Mouse (Mus musculus) lung, adult 2 months (tissue): Measurements from ENCODE around the gene Cuedc1. TPM values are rescaled to one million over a fixed set of nuclear protein-coding genes. Genes with fewer than 3 reads are reported as not detected.
"Not testable (repeated sequence)": the region's sequence is repeated elsewhere in the genome, so short reads cannot be mapped to it uniquely, and the experiment has no call there.

Experiments used
- DNase-seq: peaks from one replicate; pipeline ENCODE4 v3.0.0; 2022
- H3K4me1 ChIP-seq: fragments of 200-500 bp; 2 replicates; pipeline ENCODE4 v1.6.1; 2011; ENCODE audit warnings: low read length; ENCODE audit not compliant: control insufficient read depth, insufficient read depth
- H3K4me3 ChIP-seq: fragments of 200-500 bp; replicated peaks from 2 replicates; pipeline ENCODE3; 2011; ENCODE audit warnings: low read depth, mild to moderate bottlenecking, control low read depth, low read length; ENCODE audit errors: extremely low read depth
- CTCF ChIP-seq: fragments of 200-500 bp; IDR thresholded peaks from 2 replicates; pipeline ENCODE4 v1.5.1; 2011; ENCODE audit warnings: mild to moderate bottlenecking, low read length, control low read depth; ENCODE audit not compliant: insufficient read depth
- POLR2A ChIP-seq: fragments of 200-500 bp; IDR thresholded peaks from 2 replicates; pipeline ENCODE4 v1.6.1; 2011; ENCODE audit warnings: low read depth, mild to moderate bottlenecking, control low read depth, low read length, borderline replicate concordance; ENCODE audit errors: extremely low read depth
- WGBS: fragments of 180-500 bp; shearing (Covaris S2); methylation state at CpG from one replicate; pipeline ENCODE4 v1.1.7; 2018; 5-methylcytosine and 5-hydroxymethylcytosine counted together
- polyA plus RNA-seq: library from polyadenylated mRNA; depleted of rRNA; stranded (reverse); fragments of >200 nt; gene quantifications from 2 replicates; pipeline ENCODE4 v1.2.3, GENCODE M21; 2012

Cuedc1 gene
- polyA plus RNA-seq, 1 experiment, result 42.9 TPM

DNA sequence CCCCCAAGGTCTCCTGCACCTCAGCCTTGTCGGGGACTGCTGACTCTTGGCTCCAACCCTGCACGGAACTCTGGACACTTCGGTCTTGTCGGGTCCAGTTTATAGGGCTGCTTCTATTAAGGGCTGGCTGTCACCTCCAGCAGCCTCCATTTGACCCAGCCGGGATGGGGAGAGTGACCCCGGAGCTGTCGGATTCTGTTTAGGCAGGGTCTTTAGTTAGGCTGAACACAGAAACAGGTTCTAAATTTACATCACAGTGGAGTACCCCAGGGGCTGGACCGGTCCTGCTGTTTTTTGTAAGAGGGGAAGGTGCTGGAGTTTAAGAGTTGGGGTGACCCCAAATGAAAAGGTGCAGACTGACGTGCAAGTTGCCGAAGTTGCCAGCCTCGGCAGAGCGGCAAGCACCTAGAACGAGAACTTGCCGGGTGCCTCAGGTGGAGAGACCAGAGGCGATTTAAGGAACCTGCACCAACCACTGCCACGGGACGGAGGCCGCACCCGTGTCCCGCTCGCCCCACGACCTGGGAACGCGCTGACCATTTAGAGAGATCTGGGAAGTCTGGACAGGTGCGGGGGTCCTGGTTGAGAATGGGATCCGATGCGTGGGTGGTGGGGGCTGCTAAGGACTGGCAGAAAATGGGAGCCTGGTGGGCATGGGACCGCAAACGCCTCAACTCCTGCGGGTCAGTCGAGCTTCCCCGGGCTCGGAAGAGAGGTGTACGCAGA lies 95.4 kb downstream of the Cuedc1 start:
- Histone ChIP-seq H3K4me3 (no peak overlapping the region), H3K4me1 (peaks cover 4% of the 10 kb centered on the region; the same call in 1 of the 2 replicates)
- WGBS, result 34% methylated on average over 34 of the region's 34 CpGs
- TF ChIP-seq CTCF (no peak), POLR2A (no peak)
- no peak for DNase-seq

DNA sequence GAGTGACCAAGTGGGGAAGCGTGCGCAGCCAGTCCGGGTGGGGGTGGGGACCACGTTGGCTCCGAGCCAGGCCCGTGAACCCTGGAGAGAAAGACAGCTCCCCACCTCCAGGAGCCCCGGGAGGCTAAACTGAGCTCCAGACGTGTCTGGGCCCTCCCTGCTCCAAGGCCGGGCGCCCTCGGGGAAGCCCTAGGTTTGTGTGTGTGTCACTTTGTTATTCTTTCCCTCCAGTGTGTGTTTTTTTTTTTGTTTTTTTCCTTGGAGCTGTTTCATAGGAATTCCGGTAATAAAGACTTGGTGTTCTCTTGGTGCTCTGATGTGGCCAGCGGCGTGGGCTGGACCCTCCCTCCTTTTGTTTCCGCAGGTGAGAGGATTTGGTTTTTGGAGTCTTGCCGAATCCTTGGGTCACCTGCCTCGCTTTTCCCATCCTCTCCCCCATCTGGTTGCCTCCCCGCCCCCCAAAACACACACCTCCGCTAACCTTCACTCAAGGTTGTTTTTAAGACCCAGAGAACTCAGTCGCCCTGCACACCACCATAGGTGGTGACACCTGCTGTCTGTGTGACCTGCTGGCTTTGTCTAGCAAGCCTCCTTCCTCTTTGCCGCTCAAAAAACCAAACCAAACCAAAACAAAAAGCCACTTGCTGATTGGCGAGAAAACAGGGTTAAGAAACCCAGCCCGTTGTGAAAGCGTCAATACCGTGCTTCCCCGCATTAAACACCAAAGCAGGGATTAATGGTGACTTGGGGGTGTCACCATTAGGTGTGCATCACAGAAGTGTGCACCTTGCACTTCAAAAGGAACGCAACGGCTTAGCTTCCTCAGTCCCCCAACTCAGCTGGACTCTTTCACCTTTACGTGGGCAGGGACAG lies 96.2 kb downstream of the Cuedc1 start:
- Histone ChIP-seq H3K4me3 (peak overlapping the region; percentile 9), H3K4me1 (peaks cover 4% of the 10 kb centered on the region; the same call in 1 of the 2 replicates)
- TF ChIP-seq CTCF (no peak), POLR2A (no peak)
- DNase-seq, result no peak
- WGBS, result 19% methylated on average over 29 of the region's 29 CpGs

DNA sequence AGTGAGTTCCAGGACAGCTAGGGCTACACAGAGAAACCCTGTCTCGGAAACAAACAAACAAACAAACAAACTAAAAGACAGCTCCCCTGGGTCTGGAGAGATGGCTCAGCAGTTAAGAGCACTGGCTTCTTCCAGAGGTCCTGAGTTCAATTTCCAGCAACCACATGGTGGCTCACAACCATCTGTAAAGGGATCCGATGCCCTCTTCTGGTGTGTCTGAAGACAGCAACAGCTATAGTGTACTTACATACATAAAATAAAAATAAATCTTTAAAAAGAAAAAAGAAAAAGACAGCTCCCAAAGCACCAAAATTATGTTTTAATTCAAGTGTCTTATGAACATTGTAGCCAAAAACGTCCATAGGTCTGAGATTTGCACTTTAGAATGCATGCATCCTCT lies 97.8 kb downstream of the Cuedc1 start:
- DNase-seq, H3K4me3 ChIP-seq, H3K4me1 ChIP-seq: not testable (repeated sequence)
- WGBS, result 84% methylated on average over 3 of the region's 3 CpGs

- WGBS, result 1% methylated on average over 2 of the region's 2 CpGs
- H3K4me1 ChIP-seq, result peaks cover 4% of the 10 kb centered on the region; the same call in 1 of the 2 replicates
- TF ChIP-seq POLR2A, result no peak
- no peak for TF ChIP-seq CTCF
- no peak overlapping the region for H3K4me3 ChIP-seq
- peak; percentile 32 for DNase-seq
Observed at GRCm38 (mm10) chr11:88197153-88197576, 99.3 kb downstream of the Cuedc1 start.

DNA sequence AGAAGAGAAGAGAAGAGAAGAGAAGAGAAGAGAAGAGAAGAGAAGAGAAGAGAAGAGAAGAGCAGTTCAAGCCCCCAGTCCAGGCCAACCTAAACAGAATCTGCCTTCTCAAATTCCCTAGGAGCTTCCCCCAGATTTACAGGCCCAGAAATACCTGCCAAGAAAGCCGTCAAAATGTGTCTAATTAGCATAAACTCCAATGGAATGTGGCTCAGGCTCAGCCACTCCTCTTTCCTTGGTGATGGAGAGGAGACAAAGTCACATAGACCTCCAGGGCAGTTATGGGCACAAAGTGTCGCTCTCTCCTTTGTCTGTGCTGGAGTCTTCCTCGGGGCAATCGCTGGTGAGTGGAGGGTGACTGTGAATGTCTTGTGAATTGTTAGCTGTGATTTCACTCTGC lies 100.4 kb downstream of the Cuedc1 start:
- 58% methylated on average over 4 of the region's 4 CpGs for WGBS
- Histone ChIP-seq H3K4me3 (no peak overlapping the region), H3K4me1 (peaks cover 4% of the 10 kb centered on the region)
- TF ChIP-seq CTCF (no peak), POLR2A (no peak)
- no peak for DNase-seq

DNA sequence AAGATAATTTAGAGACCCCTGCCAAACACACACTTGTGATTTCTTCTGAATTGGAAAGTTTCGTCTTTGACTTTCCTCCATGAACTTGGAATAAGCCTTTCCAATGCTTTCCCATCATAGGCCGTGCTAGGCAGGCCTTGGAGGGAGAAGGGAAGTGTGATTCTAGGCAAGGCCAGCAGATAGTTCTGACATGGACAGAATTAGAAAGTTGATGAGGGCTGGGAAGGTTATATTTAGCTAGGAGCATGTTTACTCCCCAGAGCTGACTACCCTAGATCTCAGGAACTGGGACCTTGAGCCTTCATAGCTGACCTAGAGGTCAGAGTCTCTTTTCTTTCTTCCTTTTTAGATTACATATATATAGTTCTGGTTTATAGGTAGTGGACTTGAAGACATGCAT lies 103.3 kb downstream of the Cuedc1 start:
- TF ChIP-seq POLR2A, result no peak
- TF ChIP-seq CTCF, result no peak
- 60% methylated on average over 2 of the region's 2 CpGs for WGBS
- DNase-seq, result no peak
- Histone ChIP-seq H3K4me1 (peaks cover 7% of the 10 kb centered on the region), H3K4me3 (no peak overlapping the region)

DNA sequence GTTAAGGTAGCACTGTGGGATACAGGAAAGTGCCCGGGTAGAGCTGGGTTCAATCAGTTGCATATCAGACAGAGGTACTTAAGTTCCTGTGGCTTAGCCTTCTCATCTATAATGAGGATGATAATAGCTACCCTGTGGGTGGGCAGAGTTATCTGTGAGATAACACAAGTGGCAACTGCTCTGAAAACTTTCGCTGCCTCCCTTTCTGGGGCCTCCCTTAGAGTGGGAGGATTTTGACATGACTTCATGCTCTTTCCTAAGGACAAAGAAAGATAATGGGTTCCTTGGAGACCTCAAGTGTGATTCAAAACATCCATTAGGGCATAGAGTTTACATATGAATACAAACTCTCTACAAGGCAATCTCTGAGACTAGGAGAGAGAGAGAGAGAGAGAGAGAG lies 104.2 kb downstream of the Cuedc1 start:
- 39% methylated on average over 2 of the region's 2 CpGs for WGBS
- no peak for DNase-seq
- TF ChIP-seq CTCF, result no peak
- TF ChIP-seq POLR2A, result no peak
- no peak overlapping the region for H3K4me3 ChIP-seq
- H3K4me1 ChIP-seq, result peaks cover 5% of the 10 kb centered on the region

- Histone ChIP-seq H3K4me3 (peak within 1 kb of the TSS; percentile 99), H3K4me1 (peaks cover 5% of the 10 kb centered on the region)
- WGBS, result under 1% methylated on average over 51 of the region's 51 CpGs
- peak; percentile 81; the same call in 1 of the 2 replicates for TF ChIP-seq POLR2A
- peak; percentile 42 for TF ChIP-seq CTCF
- DNase-seq, result peak; percentile 87
Observed at GRCm38 (mm10) chr11:88203712-88204532, 106.1 kb downstream of the Cuedc1 start, which contains the start of gene Mrps23. TSS of gene Mrps23 (plus strand) at chr11:88204388.
